In genomic region chr3:146307341-146307740, GRCm38 (mm10) we compare ENCODE assay signal across 27 mouse cellular contexts.
A peak's percentile ranks its signal among the peaks of the same experiment; 100 is the strongest.
DNase-seq lines count a peak whose midpoint lies in the region; ATAC-seq and TF ChIP-seq lines count a peak whose summit lies in the region.
"Had no signal": no experiment of that assay in that cellular context is flagged by ENCODE, and none has a peak within 500 bp of the region (broad histone marks: within the 10 kb centered on the region; RNA-seq: fewer than 3 reads in every experiment).

No protein-coding gene starts in this region.

- CTCF ChIA-PET in Patski (lab: Charles Lee): interaction anchor here (1.0 to 3.3 kb wide), 4 partner anchors 10 to 82 kb away, joined by 3 to 15 read pairs (median 3); no protein-coding TSS in a partner anchor

- H3K27ac ChIP-seq in forebrain, embryonic 11.5 days (ENCODE audit: low read depth, low read length): no peak overlapping the region
- H3K27ac ChIP-seq in forebrain, postnatal 0 days (ENCODE audit: low read depth, low read length): no peak overlapping the region
- H3K27ac ChIP-seq in heart, embryonic 16.5 days (ENCODE audit: low read length): peak overlapping the region; percentile 1; the same call in 1 of the 2 replicates
- H3K27ac ChIP-seq: forebrain, embryonic 13.5 days; hindbrain, embryonic 12.5 days; neural tube, embryonic 12.5 days; stomach, embryonic 15.5 days had no signal

- POLR2A ChIA-PET in Patski (lab: Charles Lee): interaction anchor here (0.6 kb wide), 1 partner anchor 340 kb away, joined by 4 read pairs; no protein-coding TSS in a partner anchor

- no peaks in the 10 kb centered on the region; the same call in 1 of the 2 replicates for H3K4me1 ChIP-seq in forebrain, embryonic 11.5 days (replicated peaks; ENCODE audit: control insufficient read depth, insufficient read depth, low read length)
- H3K4me1 ChIP-seq in forebrain, postnatal 0 days (ENCODE audit: insufficient read depth): no peaks in the 10 kb centered on the region
- peaks cover 9% of the 10 kb centered on the region; the same call in 1 of the 2 replicates for H3K4me1 ChIP-seq in heart, embryonic 16.5 days (ENCODE audit: control insufficient read depth, insufficient read depth, low read length)
- H3K4me1 ChIP-seq: stomach, embryonic 15.5 days had no signal

- DNase-seq in forebrain, embryonic 11.5 days (ENCODE audit: low spot score): peak; percentile 43
- DNase-seq in forebrain, postnatal 0 days: no peak
- DNase-seq in heart, adult 8-10 months (ENCODE audit: low spot score): no peak
- DNase-seq in 3134 (ENCODE audit: extremely low read depth, insufficient read length, low spot score) (peak; percentile 80), Patski (ENCODE audit: low read depth, low spot score) (no peak)
- DNase-seq in right cerebral cortex, postnatal 25 days: no peak
- DNase-seq in cerebellum, adult 18-20 months: no peak
- DNase-seq: adrenal gland, postnatal 10 days; cerebellum, adult 11 months; cerebellum, postnatal 25 days; embryo, embryonic 11 days; gastrocnemius, postnatal 10 days; heart, adult 18-20 months; kidney, adult 18-20 months; kidney, postnatal 14 days; left cerebral cortex, postnatal 4 days; liver; liver, postnatal 0 days; lung, postnatal 4 days; spleen, adult 18-20 months; thymus, adult 18-20 months; thymus, postnatal 4 days had no signal

- H3K9me3 ChIP-seq in forebrain, embryonic 11.5 days (ENCODE audit: control insufficient read depth, low read length): no peaks in the 10 kb centered on the region
- H3K9me3 ChIP-seq in forebrain, postnatal 0 days (ENCODE audit: low read length): no peaks in the 10 kb centered on the region
- no peaks in the 10 kb centered on the region for H3K9me3 ChIP-seq in heart, embryonic 16.5 days (replicated peaks; ENCODE audit: control insufficient read depth, low read length)
- H3K9me3 ChIP-seq: forebrain, embryonic 13.5 days; hindbrain, embryonic 12.5 days; neural tube, embryonic 12.5 days; stomach, embryonic 15.5 days had no signal

- TF ChIP-seq CTCF in forebrain, postnatal 0 days (IDR thresholded peaks at IDR 0.05; ENCODE audit: low read depth): no peak
- TF ChIP-seq CTCF in Patski (IDR thresholded peaks at IDR 0.05): no peak

- no peaks in the 10 kb centered on the region for H3K36me3 ChIP-seq in forebrain, embryonic 11.5 days (ENCODE audit: control insufficient read depth, insufficient read depth, low read length)
- no peaks in the 10 kb centered on the region for H3K36me3 ChIP-seq in forebrain, postnatal 0 days (ENCODE audit: insufficient read depth)
- no peaks in the 10 kb centered on the region for H3K36me3 ChIP-seq in heart, embryonic 16.5 days (ENCODE audit: control insufficient read depth, insufficient read depth)
- H3K36me3 ChIP-seq: hindbrain, embryonic 12.5 days; neural tube, embryonic 12.5 days; stomach, embryonic 15.5 days had no signal

- no peak for ATAC-seq in forebrain, embryonic 11.5 days (replicated peaks; ENCODE audit: low FRiP score)
- ATAC-seq in forebrain, postnatal 0 days: no peak
- peak; percentile 52; the same call in 1 of the 2 replicates for ATAC-seq in heart, embryonic 16.5 days (replicated peaks; ENCODE audit: extremely low read depth, insufficient read depth, low FRiP score)
- ATAC-seq in Patski: peak; percentile 58
- ATAC-seq: forebrain, embryonic 13.5 days; liver, postnatal 0 days had no signal

- no peak overlapping the region for H3K4me2 ChIP-seq in forebrain, embryonic 11.5 days (ENCODE audit: low read depth, low read length, severe bottlenecking)
- H3K4me2 ChIP-seq in forebrain, postnatal 0 days (ENCODE audit: low read depth): no peak overlapping the region
- H3K4me2 ChIP-seq in heart, embryonic 16.5 days (ENCODE audit: low read depth, low read length): no peak overlapping the region
- H3K4me2 ChIP-seq: forebrain, embryonic 13.5 days; hindbrain, embryonic 12.5 days; neural tube, embryonic 12.5 days; stomach, embryonic 15.5 days had no signal

- 73% methylated on average over 3 of the region's 3 CpGs for WGBS in forebrain, embryonic 11.5 days
- 44% methylated on average over 3 of the region's 3 CpGs for WGBS in forebrain, postnatal 0 days
- WGBS in heart, embryonic 16.5 days: 31% methylated on average over 3 of the region's 3 CpGs

- H3K27me3 ChIP-seq in forebrain, embryonic 11.5 days (ENCODE audit: control insufficient read depth, insufficient read depth, low read length): no peaks in the 10 kb centered on the region
- H3K27me3 ChIP-seq in forebrain, postnatal 0 days (ENCODE audit: insufficient read depth, low read length): no peaks in the 10 kb centered on the region
- no peaks in the 10 kb centered on the region for H3K27me3 ChIP-seq in heart, embryonic 16.5 days (ENCODE audit: control insufficient read depth, insufficient read depth, low read length)
- no peaks in the 10 kb centered on the region for H3K27me3 ChIP-seq in Patski
- H3K27me3 ChIP-seq: forebrain, embryonic 13.5 days; hindbrain, embryonic 12.5 days; neural tube, embryonic 12.5 days; stomach, embryonic 15.5 days had no signal

- H3K9ac ChIP-seq in forebrain, embryonic 11.5 days (ENCODE audit: low read length): no peak overlapping the region
- H3K9ac ChIP-seq in forebrain, postnatal 0 days: no peak overlapping the region
- H3K9ac ChIP-seq in heart, embryonic 16.5 days (ENCODE audit: low read length): no peak overlapping the region
- H3K9ac ChIP-seq: forebrain, embryonic 13.5 days; hindbrain, embryonic 12.5 days; liver, postnatal 0 days; neural tube, embryonic 12.5 days; stomach, embryonic 15.5 days had no signal

- in situ Hi-C loops in Patski (cut with MboI; ENCODE audit: low pct_unique_long_range_greater_than_20kb): no loop called here

- no peak overlapping the region for H3K4me3 ChIP-seq in forebrain, embryonic 11.5 days (ENCODE audit: low read depth, low read length)
- no peak overlapping the region for H3K4me3 ChIP-seq in forebrain, postnatal 0 days (ENCODE audit: low read depth, low read length)
- H3K4me3 ChIP-seq in heart, embryonic 16.5 days (ENCODE audit: low read length): no peak overlapping the region
- H3K4me3 ChIP-seq: forebrain, embryonic 13.5 days; hindbrain, embryonic 12.5 days; neural tube, embryonic 12.5 days; stomach, embryonic 15.5 days had no signal

Comparison
In these comparisons a context has a peak if more than half of its experiments do, and no peak if none do; other contexts are left out.
1. DNase-seq: peak in forebrain, embryonic 11.5 days (single experiment) and 3134 (single experiment); none in forebrain, postnatal 0 days (single experiment), heart, adult 8-10 months (single experiment), Patski (single experiment), right cerebral cortex, postnatal 25 days (single experiment) and cerebellum, adult 18-20 months (0 of 2).
2. ATAC-seq: peak in heart, embryonic 16.5 days (single experiment) and Patski (single experiment); none in forebrain, embryonic 11.5 days (single experiment) and forebrain, postnatal 0 days (single experiment).